In the genomic region with DNA sequence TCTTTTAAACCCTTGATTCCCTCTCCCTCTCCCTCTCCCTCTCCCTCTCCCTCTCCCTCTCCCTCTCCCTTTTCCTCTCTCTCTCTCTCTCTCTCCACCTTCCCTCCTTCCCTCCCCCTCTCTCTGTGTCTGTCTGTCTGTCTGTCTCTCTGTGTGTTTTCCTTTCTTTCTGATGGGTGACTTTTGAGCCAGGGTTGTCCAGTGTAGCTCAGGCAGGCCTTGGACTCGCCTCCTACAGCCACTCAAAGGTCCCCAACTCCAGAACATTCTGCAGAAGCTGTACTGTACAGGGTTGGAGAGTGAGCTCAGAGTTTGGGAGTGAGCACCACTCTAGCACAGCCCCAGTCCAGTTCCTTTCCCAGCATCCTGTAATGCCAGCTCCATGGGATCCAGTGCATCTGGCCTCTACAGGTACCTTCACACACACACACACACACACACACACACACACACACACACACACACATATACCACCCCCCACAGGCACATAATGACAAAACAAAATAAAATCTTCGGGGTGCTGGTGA, we compare ENCODE assay signal across 16 mouse cellular contexts.
"Had no signal": no experiment of that assay in that cellular context is flagged by ENCODE, and none has a peak within 500 bp of the region (broad histone marks: within the 10 kb centered on the region; RNA-seq: fewer than 3 reads in every experiment).

No protein-coding gene starts in this region.

- H3K4me3 ChIP-seq: left cerebral cortex, adult 2 months; midbrain, embryonic 13.5 days; stomach, embryonic 15.5 days had no signal

- H3K27ac ChIP-seq: left cerebral cortex, adult 2 months; liver, embryonic 14.5 days; macrophage; midbrain, embryonic 13.5 days; stomach, embryonic 15.5 days had no signal

- H3K9ac ChIP-seq: liver, embryonic 14.5 days; liver, postnatal 0 days; lung, embryonic 14.5 days; midbrain, embryonic 13.5 days; stomach, embryonic 15.5 days had no signal

- ATAC-seq: intestine, embryonic 16.5 days; liver, postnatal 0 days; lung, postnatal 0 days; midbrain, embryonic 13.5 days had no signal

- H3K4me2 ChIP-seq: lung, embryonic 14.5 days; midbrain, embryonic 13.5 days; stomach, embryonic 15.5 days had no signal

- H3K27me3 ChIP-seq: stomach, embryonic 15.5 days had no signal

- H3K9me3 ChIP-seq: midbrain, embryonic 13.5 days; stomach, embryonic 15.5 days had no signal

- H3K36me3 ChIP-seq: midbrain, embryonic 13.5 days; stomach, embryonic 15.5 days had no signal

- DNase-seq: kidney, adult 2 months; kidney, postnatal 14 days; layer of hippocampus, postnatal 36 days; liver, postnatal 0 days; lung, embryonic 14.5 days; retina, postnatal 1 day; right cerebral cortex, postnatal 25 days; spleen, adult 18-20 months; thymus, postnatal 25 days had no signal

- H3K4me1 ChIP-seq: stomach, embryonic 15.5 days had no signal
